Mouse (Mus musculus) bone marrow macrophage, adult 2 months (primary cell): ENCODE data around the gene Rtn4.

Experiments used
- CTCF ChIP-seq: IDR thresholded peaks from 2 replicates; pipeline ENCODE4 v1.5.1; 2012; ENCODE audit warnings: low read depth, mild to moderate bottlenecking, low read length, moderate library complexity
- POLR2A ChIP-seq: IDR thresholded peaks from 2 replicates; pipeline ENCODE4 v1.6.1; 2012; ENCODE audit warnings: mild to moderate bottlenecking, low read depth, low read length, borderline replicate concordance

DNA sequence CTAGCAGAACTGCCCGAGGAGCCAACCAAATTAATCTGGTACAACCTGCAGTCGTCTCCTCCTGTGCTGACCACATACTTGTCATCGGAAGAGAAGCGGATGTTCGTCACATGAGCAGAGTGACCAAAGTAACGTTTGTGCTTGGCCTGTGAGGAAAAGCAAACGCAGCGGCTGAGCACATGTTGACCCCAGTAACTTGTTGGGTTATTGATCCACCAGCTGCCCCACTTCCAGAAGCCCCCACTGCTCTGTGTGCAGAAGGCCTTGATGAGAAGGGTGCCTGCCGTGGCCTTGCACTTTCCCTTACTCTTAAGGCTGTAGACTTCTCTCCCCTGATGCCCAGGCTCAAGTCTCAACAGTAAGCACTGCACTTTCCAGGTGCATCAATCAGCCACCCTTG is 53.5 kb downstream of the Rtn4 start:
- TF ChIP-seq CTCF (no peak), POLR2A (no peak)
